Mouse (Mus musculus) A20 (cell line): ENCODE measurements at regions not wholly inside any gene's neighbourhood (a gene's known extent, or its start where the extent isn't known, plus 50 kb on each side); places are given as distances from the start of the nearest gene placed in this dataset.

ENCODE experiments used
- DNase-seq: peaks from one replicate; pipeline ENCODE4 v3.0.0-alpha.2; 2011; ENCODE audit warnings: low read depth, low spot score

DNA sequence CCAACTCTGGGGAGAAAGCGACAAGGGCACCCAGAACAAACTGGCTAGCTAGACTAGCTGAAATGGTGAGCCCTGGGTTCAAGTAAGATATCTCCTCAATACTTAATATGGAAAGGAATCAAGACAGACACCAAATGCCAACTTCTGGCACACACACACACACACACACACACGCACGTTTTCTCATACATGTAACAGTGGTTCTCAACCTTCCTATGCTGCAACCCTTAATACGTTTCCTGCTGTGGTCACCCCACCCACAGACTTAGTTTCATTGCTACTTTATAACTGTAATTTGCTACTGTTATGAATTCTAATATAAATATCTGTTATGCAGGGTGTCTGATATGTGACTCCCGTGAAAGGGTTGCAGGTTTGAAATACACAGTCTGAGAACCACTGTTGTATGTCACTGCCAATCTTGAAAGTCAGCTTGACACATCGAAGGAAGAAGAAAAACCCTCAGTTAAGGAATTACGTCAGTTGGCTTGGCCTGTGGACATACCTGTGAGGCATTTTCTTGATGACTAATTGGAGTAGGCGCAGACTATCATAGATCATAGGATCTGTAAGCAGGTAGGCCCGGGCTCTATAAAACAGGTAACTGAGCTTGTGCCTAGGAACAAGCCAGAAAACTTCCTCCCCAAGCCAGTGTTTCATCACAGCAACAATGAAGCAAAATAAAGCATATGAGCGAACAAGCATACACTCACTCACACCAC is 59.0 kb upstream of the Cd180 start:
- no peak for DNase-seq

DNA sequence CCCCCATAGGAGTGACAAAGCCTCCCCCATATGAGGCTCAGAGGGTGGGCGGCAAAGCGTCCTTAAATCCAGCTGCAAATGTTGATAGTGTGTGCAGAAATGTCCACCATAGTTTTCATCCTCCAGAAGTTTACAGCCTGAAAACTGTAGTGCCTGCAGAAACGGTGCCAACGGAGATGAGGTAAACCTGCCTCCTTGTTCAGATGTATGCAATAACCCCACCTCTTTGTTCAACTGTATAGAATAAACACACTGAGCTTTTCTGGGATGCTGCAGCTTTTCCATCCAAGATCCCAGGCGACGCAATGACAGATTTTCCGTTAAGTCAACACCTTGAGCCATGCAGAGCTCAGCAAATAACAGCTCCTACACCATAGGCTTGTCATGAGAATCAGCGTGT is 57.3 kb upstream of the Cd180 start:
- no peak for DNase-seq

DNA sequence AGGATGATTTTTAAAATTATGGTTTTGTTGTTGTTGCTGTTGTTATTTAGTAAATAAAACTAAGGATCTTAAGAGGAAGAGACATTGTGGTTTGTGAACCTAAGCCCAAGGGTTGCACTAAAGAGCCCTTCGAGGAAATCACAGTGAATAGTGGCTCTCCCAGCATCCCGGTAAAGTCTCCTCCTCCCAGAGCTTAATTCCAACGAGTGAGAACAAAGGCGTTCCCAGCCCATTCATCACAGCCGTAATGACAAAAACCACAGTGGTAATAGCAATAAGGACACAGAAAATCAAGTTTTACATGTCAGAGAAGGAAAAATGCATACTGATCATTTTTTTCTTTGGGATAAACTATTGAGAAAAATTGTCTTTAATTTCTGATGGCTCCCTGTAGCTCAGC is 56.3 kb upstream of the Cd180 start:
- DNase-seq: no peak

DNA sequence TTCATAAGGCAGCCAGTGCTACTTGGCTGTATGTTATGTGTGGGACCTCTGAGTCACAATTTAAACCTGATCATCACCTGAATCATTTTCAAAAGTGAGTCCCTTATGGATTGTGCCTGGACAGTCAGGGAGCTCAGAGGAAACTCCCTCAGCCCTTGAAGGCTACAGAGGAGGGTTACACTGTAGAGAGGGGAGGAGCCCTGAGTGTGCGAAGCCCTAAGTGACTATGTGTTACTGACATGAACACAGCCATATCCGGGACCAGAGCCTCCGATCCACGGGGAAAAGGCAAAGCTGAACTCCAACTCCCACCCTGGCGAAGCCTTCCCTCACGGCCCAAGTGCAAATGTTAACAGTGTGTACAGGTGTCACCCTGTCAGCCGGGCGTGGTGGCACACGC is 53.7 kb upstream of the Cd180 start:
- no peak for DNase-seq

DNA sequence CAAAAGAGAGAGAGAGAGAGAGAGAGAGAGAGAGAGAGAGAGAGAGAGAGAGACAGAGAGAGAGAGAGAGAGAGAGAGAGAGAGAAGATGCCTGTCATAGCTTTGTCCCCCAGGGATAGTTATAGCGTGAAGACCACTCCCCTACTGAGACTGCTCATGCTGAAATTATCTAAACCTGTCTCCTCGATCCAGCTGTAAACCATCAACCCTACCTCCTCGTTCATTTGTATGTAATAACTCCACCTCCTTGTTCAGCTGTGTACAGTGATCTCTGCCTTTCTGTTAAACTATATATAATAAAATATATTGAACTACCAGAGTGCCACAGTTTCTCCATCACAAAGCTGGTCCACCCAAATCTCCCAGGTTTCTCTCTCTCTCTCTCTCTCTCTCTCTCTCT is 53.2 kb upstream of the Cd180 start:
- no peak for DNase-seq
